Mouse (Mus musculus) cerebellum, postnatal 4 days (tissue): ENCODE results near the gene Rgs4.

Experiments used
- DNase-seq, 2 experiments: peaks; one replicate each; pipeline ENCODE4 v3.0.0; 2022; ENCODE audit warnings: low spot score in 2 of 2, mixed read lengths in 1 of 2

The Rgs4 gene

GRCm38 (mm10) chr1:169747473-169747872 is at the start of gene Rgs4:
Gene Rgs4 (minus strand): TSS chr1:169747642.
- peak; percentile 64 to 68 for DNase-seq

GRCm38 (mm10) chr1:169792437-169792836 is 45.0 kb upstream of the Rgs4 start:
- no peak for DNase-seq

- no peak for DNase-seq
Measured at GRCm38 (mm10) chr1:169785981-169786380, 38.5 kb upstream of the Rgs4 start.

GRCm38 (mm10) chr1:169776566-169776965 is 29.1 kb upstream of the Rgs4 start:
- no peak for DNase-seq

GRCm38 (mm10) chr1:169764619-169764955 is 17.1 kb upstream of the Rgs4 start:
- DNase-seq: no peak

GRCm38 (mm10) chr1:169763858-169764618 is 16.6 kb upstream of the Rgs4 start:
- DNase-seq: no peak

GRCm38 (mm10) chr1:169762524-169762923 is 15.1 kb upstream of the Rgs4 start:
- no peak for DNase-seq

GRCm38 (mm10) chr1:169756532-169756931 is 9.1 kb upstream of the Rgs4 start:
- no peak for DNase-seq

- no peak for DNase-seq
Measured at GRCm38 (mm10) chr1:169752395-169752794, 5.0 kb upstream of the Rgs4 start.

- DNase-seq: no peak
Measured at GRCm38 (mm10) chr1:169748439-169748838, 997 bp upstream of the Rgs4 start.

GRCm38 (mm10) chr1:169747902-169748301 is 460 bp upstream of the Rgs4 start:
- no peak for DNase-seq

- DNase-seq: no peak
Measured at GRCm38 (mm10) chr1:169741147-169741546, 6.3 kb downstream of the Rgs4 start.

GRCm38 (mm10) chr1:169737231-169737630 is 10.2 kb downstream of the Rgs4 start:
- DNase-seq: no peak

GRCm38 (mm10) chr1:169736139-169736538 is 11.3 kb downstream of the Rgs4 start:
- no peak for DNase-seq

GRCm38 (mm10) chr1:169730599-169731100 is 16.8 kb downstream of the Rgs4 start:
- no peak for DNase-seq

GRCm38 (mm10) chr1:169726319-169726718 is 21.1 kb downstream of the Rgs4 start:
- no peak for DNase-seq

GRCm38 (mm10) chr1:169721836-169722235 is 25.6 kb downstream of the Rgs4 start:
- DNase-seq: no peak

GRCm38 (mm10) chr1:169704395-169705087 is 42.9 kb downstream of the Rgs4 start:
- DNase-seq: no peak

GRCm38 (mm10) chr1:169699184-169699583 is 48.3 kb downstream of the Rgs4 start:
- no peak for DNase-seq

- DNase-seq: no peak
Measured at GRCm38 (mm10) chr1:169697236-169697635, 50.2 kb downstream of the Rgs4 start.

GRCm38 (mm10) chr1:169695356-169695755 is 52.1 kb downstream of the Rgs4 start:
- no peak for DNase-seq

- no peak for DNase-seq
Measured at GRCm38 (mm10) chr1:169693537-169693936, 53.9 kb downstream of the Rgs4 start.

GRCm38 (mm10) chr1:169693040-169693439 is 54.4 kb downstream of the Rgs4 start:
- no peak for DNase-seq
